17 mouse cellular contexts compared by ENCODE assay signal in genomic region chr13:34665074-34665473, GRCm38 (mm10). TPM values are rescaled to one million over a fixed set of nuclear protein-coding genes. Genes with fewer than 3 reads are reported as not detected.
"Had no signal": no experiment of that assay in that cellular context is flagged by ENCODE, and none has a peak within 500 bp of the region (broad histone marks: within the 10 kb centered on the region; RNA-seq: fewer than 3 reads in every experiment).

No protein-coding gene starts in this region.

- H3K27ac ChIP-seq: liver, embryonic 14.5 days; macrophage; midbrain, embryonic 13.5 days; midbrain, embryonic 15.5 days; neural tube, embryonic 12.5 days; stomach, embryonic 15.5 days; stomach, postnatal 0 days had no signal

- DNase-seq: lung, adult 18-20 months; lung, embryonic 14.5 days; lung, postnatal 14 days; lung, postnatal 36 days; right cerebral cortex, postnatal 14 days; thymus, adult 2 months; thymus, postnatal 25 days; thymus, postnatal 4 days had no signal

- H3K4me3 ChIP-seq: midbrain, embryonic 13.5 days; midbrain, embryonic 15.5 days; neural tube, embryonic 12.5 days; stomach, embryonic 15.5 days had no signal

- H3K27me3 ChIP-seq: midbrain, embryonic 15.5 days; neural tube, embryonic 12.5 days; stomach, embryonic 15.5 days had no signal

- H3K4me2 ChIP-seq: lung, embryonic 14.5 days; midbrain, embryonic 11.5 days; midbrain, embryonic 13.5 days; midbrain, embryonic 15.5 days; neural tube, embryonic 12.5 days; stomach, embryonic 15.5 days had no signal

- H3K9me3 ChIP-seq: midbrain, embryonic 13.5 days; midbrain, embryonic 15.5 days; neural tube, embryonic 12.5 days; stomach, embryonic 15.5 days had no signal

- H3K9ac ChIP-seq: liver, embryonic 14.5 days; lung, embryonic 14.5 days; midbrain, embryonic 13.5 days; midbrain, embryonic 15.5 days; neural tube, embryonic 12.5 days; stomach, embryonic 15.5 days had no signal

- ATAC-seq: midbrain, embryonic 13.5 days; midbrain, embryonic 15.5 days had no signal

- H3K4me1 ChIP-seq: stomach, embryonic 15.5 days had no signal

- H3K36me3 ChIP-seq: midbrain, embryonic 13.5 days; midbrain, embryonic 15.5 days; neural tube, embryonic 12.5 days; stomach, embryonic 15.5 days had no signal

RNA-seq across cellular contexts. Expression of gene Pxdc1, which starts 11.8 kb away (rescaled TPM):
- total RNA-seq: megakaryocyte progenitor cell, adult 5-6 weeks had no signal
